Mouse (Mus musculus): ENCODE data around the gene Slc39a8. TPM values are rescaled to one million over a fixed set of nuclear protein-coding genes. Genes with fewer than 3 reads are reported as not detected.

The Slc39a8 gene
- polyA plus RNA-seq, 1 experiment: 21.2 TPM

DNA sequence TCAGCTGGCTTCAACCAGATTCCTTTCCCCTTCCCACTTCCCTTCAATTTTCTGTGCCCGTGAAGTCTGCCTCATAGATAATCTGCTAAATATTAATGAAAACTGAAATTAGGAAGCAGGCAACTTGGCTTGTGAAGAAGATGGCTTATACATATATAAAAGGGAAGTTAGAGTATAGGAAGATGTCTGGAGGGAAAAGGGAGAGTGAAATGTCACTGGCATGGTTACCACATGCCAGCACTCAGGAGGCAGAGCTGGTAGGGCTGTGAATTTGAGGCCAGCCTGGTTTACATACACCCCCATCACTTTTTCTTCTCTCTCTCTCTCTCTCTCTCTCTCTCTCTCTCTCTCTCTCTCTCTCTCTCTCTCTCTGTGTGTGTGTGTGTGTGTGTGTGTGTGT is 8.0 kb upstream of the Slc39a8 start:
- H3K4me1 ChIP-seq (ENCODE audit: control insufficient read depth, insufficient read depth, low read length): peaks cover 3% of the 10 kb centered on the region
- TF ChIP-seq POLR2A (IDR thresholded peaks at IDR 0.05; ENCODE audit: control insufficient read depth, low read depth, low read length): no peak
- TF ChIP-seq CTCF (IDR thresholded peaks at IDR 0.05; ENCODE audit: control insufficient read depth, insufficient read depth, insufficient replicate concordance, low read depth, low read length): no peak

DNA sequence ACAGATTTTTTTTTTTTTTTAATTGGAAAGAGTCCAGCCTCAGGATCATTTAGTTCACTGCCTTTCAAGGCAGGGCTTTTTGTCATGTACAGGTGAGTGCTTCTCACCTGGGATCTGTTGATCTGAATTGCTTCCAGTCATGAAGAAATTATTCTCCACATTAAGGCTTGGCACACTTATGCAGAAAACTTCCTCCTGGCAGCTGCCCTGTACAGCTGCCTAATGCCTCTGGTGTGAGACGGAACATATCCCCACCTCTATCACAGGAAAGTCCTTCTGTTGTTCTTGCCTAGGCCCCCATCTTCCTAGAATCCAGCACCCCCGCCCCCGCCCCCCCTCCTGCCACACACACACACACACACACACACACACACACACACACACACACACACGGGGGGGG is 643 bp upstream of the Slc39a8 start:
- H3K27me3 ChIP-seq (ENCODE audit: control insufficient read depth, insufficient read depth, low read length): peaks cover 2% of the 10 kb centered on the region; the same call in 1 of the 2 replicates
- no peaks in the 10 kb centered on the region for H3K36me3 ChIP-seq (ENCODE audit: control insufficient read depth, insufficient read depth, low read length)
- no peak overlapping the region for H3K27ac ChIP-seq (ENCODE audit: control insufficient read depth, insufficient read depth, low read depth, low read length)
- peak overlapping the region; percentile 86 for H3K4me3 ChIP-seq (ENCODE audit: control insufficient read depth, low read depth, low read length)
- TF ChIP-seq CTCF (IDR thresholded peaks at IDR 0.05; ENCODE audit: control insufficient read depth, insufficient read depth, insufficient replicate concordance, low read depth, low read length) (no peak), POLR2A (IDR thresholded peaks at IDR 0.05; ENCODE audit: control insufficient read depth, low read depth, low read length) (no peak)
- peaks cover 12% of the 10 kb centered on the region for H3K4me1 ChIP-seq (ENCODE audit: control insufficient read depth, insufficient read depth, low read length)

More for the DNA sequence above, 8.0 kb upstream of the Slc39a8 start:
- Histone ChIP-seq H3K36me3 (ENCODE audit: control insufficient read depth, insufficient read depth, low read length) (no peaks in the 10 kb centered on the region), H3K4me3 (ENCODE audit: control insufficient read depth, low read depth, low read length) (peak overlapping the region; percentile 83), H3K27ac (ENCODE audit: control insufficient read depth, insufficient read depth, low read depth, low read length) (peak overlapping the region; percentile 13; the same call in 1 of the 2 replicates), H3K27me3 (ENCODE audit: control insufficient read depth, insufficient read depth, low read length) (no peaks in the 10 kb centered on the region)

GRCm38 (mm10) chr3:135825754-135826683 is 940 bp downstream of the Slc39a8 start:
- peaks cover 12% of the 10 kb centered on the region for H3K4me1 ChIP-seq (ENCODE audit: control insufficient read depth, insufficient read depth, low read length)
- TF ChIP-seq CTCF (IDR thresholded peaks at IDR 0.05; ENCODE audit: control insufficient read depth, insufficient read depth, insufficient replicate concordance, low read depth, low read length): no peak
- no peak for TF ChIP-seq POLR2A (IDR thresholded peaks at IDR 0.05; ENCODE audit: control insufficient read depth, low read depth, low read length)
- peak overlapping the region; percentile 86 for H3K4me3 ChIP-seq (ENCODE audit: control insufficient read depth, low read depth, low read length)
- no peak overlapping the region for H3K27ac ChIP-seq (ENCODE audit: control insufficient read depth, insufficient read depth, low read depth, low read length)
- peaks cover 2% of the 10 kb centered on the region; the same call in 1 of the 2 replicates for H3K27me3 ChIP-seq (ENCODE audit: control insufficient read depth, insufficient read depth, low read length)
- H3K36me3 ChIP-seq (ENCODE audit: control insufficient read depth, insufficient read depth, low read length): no peaks in the 10 kb centered on the region

DNA sequence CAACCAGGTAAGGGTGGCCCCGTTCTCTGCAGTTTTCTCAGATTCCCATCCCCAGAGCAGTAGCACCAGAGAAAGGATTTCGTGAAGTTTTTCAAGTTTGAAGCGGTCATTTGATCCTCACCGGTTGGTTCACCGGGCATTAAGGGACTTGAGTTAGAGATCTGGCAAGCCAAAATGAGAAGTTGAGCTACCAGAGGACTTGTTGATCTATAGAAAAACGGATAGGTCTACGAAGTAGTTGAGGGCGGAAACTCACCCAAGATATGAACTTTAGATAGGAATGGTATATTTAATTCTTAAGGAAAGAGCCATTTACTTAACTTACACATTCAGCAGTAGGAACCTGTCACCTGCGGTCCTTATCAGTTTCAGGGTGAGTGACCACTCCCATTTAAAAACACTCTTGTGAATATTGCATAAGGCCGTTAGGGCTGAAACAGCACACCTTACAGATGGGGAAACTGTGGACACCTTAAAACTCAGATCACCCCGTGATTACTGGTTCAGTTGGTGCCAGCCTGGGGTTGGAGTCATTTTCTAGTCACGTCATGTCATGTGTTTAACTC is 1.7 kb downstream of the Slc39a8 start:
- Histone ChIP-seq H3K4me1 (ENCODE audit: control insufficient read depth, insufficient read depth, low read length) (peaks cover 12% of the 10 kb centered on the region), H3K4me3 (ENCODE audit: control insufficient read depth, low read depth, low read length) (peak overlapping the region; percentile 86), H3K27me3 (ENCODE audit: control insufficient read depth, insufficient read depth, low read length) (peaks cover 2% of the 10 kb centered on the region; the same call in 1 of the 2 replicates), H3K27ac (ENCODE audit: control insufficient read depth, insufficient read depth, low read depth, low read length) (no peak overlapping the region), H3K36me3 (ENCODE audit: control insufficient read depth, insufficient read depth, low read length) (no peaks in the 10 kb centered on the region)
- TF ChIP-seq CTCF (IDR thresholded peaks at IDR 0.05; ENCODE audit: control insufficient read depth, insufficient read depth, insufficient replicate concordance, low read depth, low read length) (no peak), POLR2A (IDR thresholded peaks at IDR 0.05; ENCODE audit: control insufficient read depth, low read depth, low read length) (no peak)

DNA sequence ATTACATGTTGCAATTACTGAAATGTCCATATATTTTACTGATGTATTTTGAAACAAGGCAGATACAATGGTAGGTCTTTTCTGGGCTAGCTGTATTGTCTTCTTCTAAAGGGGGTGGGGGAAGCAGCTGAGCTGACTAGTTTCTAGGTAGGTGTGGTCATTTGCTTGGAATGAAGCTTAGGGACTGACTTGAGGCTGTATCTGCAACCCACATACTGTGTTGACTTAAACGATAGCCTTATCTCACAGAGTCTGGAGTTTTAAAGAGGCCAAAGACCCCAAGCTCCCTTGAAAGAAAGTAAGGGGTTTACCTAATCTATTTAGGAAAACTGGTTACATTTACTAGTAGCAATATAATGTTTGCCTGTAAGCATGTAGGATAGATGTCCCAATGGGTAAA is 2.9 kb downstream of the Slc39a8 start:
- Histone ChIP-seq H3K4me3 (ENCODE audit: control insufficient read depth, low read depth, low read length) (peak overlapping the region; percentile 27; the same call in 1 of the 2 replicates), H3K27ac (ENCODE audit: control insufficient read depth, insufficient read depth, low read depth, low read length) (no peak overlapping the region), H3K36me3 (ENCODE audit: control insufficient read depth, insufficient read depth, low read length) (no peaks in the 10 kb centered on the region), H3K27me3 (ENCODE audit: control insufficient read depth, insufficient read depth, low read length) (peaks cover 2% of the 10 kb centered on the region; the same call in 1 of the 2 replicates), H3K4me1 (ENCODE audit: control insufficient read depth, insufficient read depth, low read length) (peaks cover 12% of the 10 kb centered on the region)
- TF ChIP-seq CTCF (IDR thresholded peaks at IDR 0.05; ENCODE audit: control insufficient read depth, insufficient read depth, insufficient replicate concordance, low read depth, low read length) (no peak), POLR2A (IDR thresholded peaks at IDR 0.05; ENCODE audit: control insufficient read depth, low read depth, low read length) (no peak)

DNA sequence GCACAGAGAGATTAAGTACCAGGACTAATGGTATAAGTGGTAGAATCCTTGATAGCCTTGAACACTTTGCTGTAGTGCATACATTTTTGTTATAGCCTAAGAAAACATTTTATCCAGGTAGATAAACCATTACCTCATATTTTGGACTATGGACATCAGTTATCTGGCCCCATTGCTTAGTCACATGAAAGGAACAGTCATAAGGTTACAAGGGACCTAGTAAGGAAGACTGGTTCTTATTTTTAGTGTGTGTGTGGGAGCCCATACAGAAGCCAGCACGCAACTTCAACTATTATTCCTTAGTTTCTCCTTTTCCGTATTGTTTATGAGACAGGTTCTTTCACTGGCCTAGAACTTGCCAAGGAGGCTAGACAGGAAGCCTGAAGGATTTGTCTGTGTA is 7.4 kb downstream of the Slc39a8 start:
- TF ChIP-seq CTCF (IDR thresholded peaks at IDR 0.05; ENCODE audit: control insufficient read depth, insufficient read depth, insufficient replicate concordance, low read depth, low read length) (no peak), POLR2A (IDR thresholded peaks at IDR 0.05; ENCODE audit: control insufficient read depth, low read depth, low read length) (no peak)
- H3K27ac ChIP-seq (ENCODE audit: control insufficient read depth, insufficient read depth, low read depth, low read length): no peak overlapping the region

GRCm38 (mm10) chr3:135832907-135833306 is 7.8 kb downstream of the Slc39a8 start:
- H3K27ac ChIP-seq (ENCODE audit: control insufficient read depth, insufficient read depth, low read depth, low read length): no peak overlapping the region
- H3K27me3 ChIP-seq (ENCODE audit: control insufficient read depth, insufficient read depth, low read length): 0 out of 2 replicates have a peak, but pooled peaks cover 1% of the 10 kb centered on the region
- no peak overlapping the region for H3K4me3 ChIP-seq (ENCODE audit: control insufficient read depth, low read depth, low read length)
- peaks cover 3% of the 10 kb centered on the region; the same call in 1 of the 2 replicates for H3K4me1 ChIP-seq (ENCODE audit: control insufficient read depth, insufficient read depth, low read length)
- TF ChIP-seq CTCF (IDR thresholded peaks at IDR 0.05; ENCODE audit: control insufficient read depth, insufficient read depth, insufficient replicate concordance, low read depth, low read length): no peak
- TF ChIP-seq POLR2A (IDR thresholded peaks at IDR 0.05; ENCODE audit: control insufficient read depth, low read depth, low read length): no peak
- H3K36me3 ChIP-seq (ENCODE audit: control insufficient read depth, insufficient read depth, low read length): no peaks in the 10 kb centered on the region

More for the DNA sequence above, 7.4 kb downstream of the Slc39a8 start:
- peaks cover 3% of the 10 kb centered on the region; the same call in 1 of the 2 replicates for H3K4me1 ChIP-seq (ENCODE audit: control insufficient read depth, insufficient read depth, low read length)
- H3K36me3 ChIP-seq (ENCODE audit: control insufficient read depth, insufficient read depth, low read length): no peaks in the 10 kb centered on the region
- no peak overlapping the region for H3K4me3 ChIP-seq (ENCODE audit: control insufficient read depth, low read depth, low read length)
- H3K27me3 ChIP-seq (ENCODE audit: control insufficient read depth, insufficient read depth, low read length): 0 out of 2 replicates have a peak, but pooled peaks cover 2% of the 10 kb centered on the region
